Mouse (Mus musculus) adrenal gland, postnatal 25 days (tissue): ENCODE data around the gene E130218I03Rik. TPM values are rescaled to one million over a fixed set of nuclear protein-coding genes. Genes with fewer than 3 reads are reported as not detected.

Source experiments
- DNase-seq: peaks from one replicate; pipeline ENCODE4 v3.0.0; 2021; ENCODE audit warnings: mixed read lengths
- long read RNA-seq: library from polyadenylated mRNA; stranded (forward); transcript quantifications from one replicate; pipeline ENCODE4 v2.0.0, GENCODE M21; 2021
- total RNA-seq: library from RNA; stranded (reverse); gene quantifications from 2 replicates; pipeline ENCODE4 v1.2.3, GENCODE M21; 2021

The E130218I03Rik gene
- total RNA-seq: not detected in 2 replicates
- long read RNA-seq: 0 reads

DNA sequence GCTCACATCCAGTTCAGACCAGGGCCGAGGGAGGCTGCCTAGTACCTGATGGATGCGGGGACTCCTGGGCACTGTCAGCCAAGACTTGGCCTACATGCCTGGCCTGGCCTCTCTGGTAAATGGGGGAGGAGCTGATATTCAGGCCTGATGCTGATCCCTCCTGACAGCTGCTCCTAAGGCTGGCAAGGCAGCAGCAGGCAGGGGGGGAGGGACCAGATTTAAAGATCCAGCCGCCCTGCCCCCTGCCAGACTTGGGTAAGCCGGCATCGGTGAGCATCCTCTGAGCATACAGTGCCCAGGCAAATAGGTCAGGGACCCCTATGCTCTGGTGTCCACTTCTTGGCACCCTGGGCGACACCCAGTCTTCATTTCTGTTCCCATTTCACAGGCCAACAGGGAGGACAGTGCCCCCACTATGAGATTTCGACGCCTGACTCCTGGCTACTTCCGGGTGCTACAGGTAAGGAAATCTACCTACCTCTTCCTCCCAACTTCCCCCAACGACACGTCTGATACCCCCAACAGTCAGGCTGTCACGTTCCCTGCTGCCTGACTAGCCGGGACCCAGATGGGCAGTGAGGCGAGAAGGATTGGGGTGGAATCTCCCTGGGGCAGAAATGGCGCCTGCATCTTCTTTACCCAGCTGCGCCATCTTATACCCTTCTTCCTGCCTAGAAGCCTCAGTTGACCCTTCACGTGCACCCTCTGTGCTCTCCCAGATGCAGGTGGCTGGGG lies at the start of gene E130218I03Rik:
Gene E130218I03Rik (plus strand): TSS at position 147 of the 735 bp plus-strand sequence.
- DNase-seq: no peak

DNA sequence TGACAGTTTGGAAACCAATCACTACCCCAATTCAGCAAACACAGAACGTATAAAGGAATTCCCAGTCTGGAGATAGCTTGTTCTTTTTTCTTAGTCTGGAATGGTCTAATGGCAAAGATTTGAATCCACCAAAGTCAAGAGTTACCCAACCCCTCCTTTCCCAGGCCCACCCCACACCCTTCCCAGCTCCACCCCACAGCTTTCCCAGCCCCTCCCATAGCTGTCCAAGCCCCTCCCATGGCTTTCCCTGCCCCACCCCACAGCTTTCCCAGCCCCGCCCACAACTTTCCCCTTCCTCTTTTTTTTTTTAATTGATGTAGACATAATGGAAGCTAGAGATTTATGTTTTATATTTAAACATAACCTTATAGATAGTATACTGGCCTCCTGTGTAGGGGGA lies 44.1 kb upstream of the E130218I03Rik start:
- no peak for DNase-seq

DNA sequence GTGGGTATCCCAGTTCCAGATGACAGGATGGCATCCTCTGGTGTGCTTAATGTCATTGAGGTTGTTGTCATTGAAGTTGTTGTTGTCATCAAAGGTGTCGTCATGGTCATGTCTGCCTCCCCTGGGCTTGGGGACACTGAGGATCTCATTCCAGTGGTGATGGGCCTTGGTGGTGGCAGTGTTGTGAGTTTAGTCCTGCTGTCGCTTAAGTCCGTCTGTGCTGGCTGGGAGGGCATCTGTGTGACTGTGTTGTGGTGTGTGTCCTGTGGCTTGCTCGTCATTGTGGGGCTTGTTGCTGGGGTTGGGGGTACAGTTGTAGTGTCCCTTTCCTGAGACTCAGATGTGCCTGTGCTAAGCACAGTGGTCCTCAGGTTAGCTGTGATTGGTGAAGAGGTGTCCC lies 40.6 kb upstream of the E130218I03Rik start, which contains the start of gene Gm7534:
Gene Gm7534 (minus strand): TSS at position 101 of the 400 bp plus-strand sequence.
- no peak for DNase-seq

- no peak for DNase-seq
Observed at GRCm38 (mm10) chr4:134203340-134203896, 40.0 kb upstream of the E130218I03Rik start.

DNA sequence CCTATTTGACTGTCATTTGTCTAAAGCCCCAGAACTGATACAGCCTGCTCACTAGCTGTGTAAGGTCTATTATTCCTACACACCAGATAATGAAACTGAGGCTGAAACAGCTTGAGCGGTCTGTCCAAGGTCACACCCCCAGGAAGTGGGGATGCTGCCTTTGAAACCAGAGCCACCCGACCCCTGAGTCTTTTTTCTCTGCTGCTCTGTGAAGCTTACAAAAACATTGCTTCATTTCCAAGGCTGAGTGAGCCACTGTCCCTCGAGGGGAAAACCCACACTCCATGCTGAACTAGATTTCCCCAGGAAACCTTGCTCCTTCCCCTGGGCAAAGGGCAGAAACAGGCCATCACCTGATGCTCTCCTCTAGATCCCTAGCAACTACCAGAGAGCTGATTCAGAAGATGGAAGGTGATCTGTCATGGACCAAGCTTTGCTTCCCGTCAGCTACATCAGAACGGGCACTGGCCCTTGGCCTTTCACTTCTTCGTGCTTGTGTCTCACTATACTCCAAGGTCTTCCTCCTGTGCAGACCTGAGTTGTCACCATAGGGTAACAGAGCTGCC lies 36.9 kb upstream of the E130218I03Rik start:
- no peak for DNase-seq

DNA sequence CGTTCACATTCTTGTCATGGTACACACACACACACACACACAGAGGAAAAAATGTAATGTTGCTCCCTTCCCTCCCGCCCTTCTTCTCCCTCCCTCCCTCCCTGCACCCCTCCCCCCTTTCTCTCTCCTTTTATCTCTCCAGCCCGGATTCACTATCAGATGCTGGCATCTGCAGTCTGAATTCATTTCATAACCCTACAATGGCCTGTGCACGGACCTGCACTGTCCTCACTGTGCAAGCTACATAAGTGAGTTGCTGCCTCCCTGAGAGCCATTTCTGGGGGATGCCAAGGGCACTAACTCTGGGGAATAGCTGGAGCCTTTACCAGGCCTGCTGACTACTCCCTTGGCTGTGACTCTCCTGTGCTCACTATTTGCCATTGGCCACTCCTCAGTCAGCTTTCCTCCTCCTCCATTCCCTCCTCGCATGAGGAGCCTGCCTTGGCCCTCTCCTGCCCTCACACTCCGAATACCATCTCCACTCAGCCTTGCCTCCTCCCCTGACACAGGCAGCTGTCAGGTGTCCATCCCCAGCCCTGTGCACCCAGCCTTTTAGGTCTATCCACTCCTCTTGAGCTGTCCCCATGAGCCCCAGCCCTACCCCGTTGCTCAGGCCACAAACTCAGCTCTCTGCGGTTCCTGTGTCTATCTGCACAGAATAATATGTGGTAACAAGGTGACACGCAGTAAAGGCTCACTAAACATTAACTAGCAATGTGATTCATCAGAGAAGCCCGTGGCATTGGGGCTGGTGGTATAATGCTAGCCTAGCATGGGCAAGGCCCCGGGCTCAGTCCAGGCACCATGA lies 20.5 kb upstream of the E130218I03Rik start:
- DNase-seq: no peak

- DNase-seq: no peak
Observed at GRCm38 (mm10) chr4:134227194-134227593, 16.3 kb upstream of the E130218I03Rik start, which contains the start of gene Catsper4. Gene Catsper4, minus strand, starts transcription at chr4:134227383.

GRCm38 (mm10) chr4:134230431-134230830 lies 13.0 kb upstream of the E130218I03Rik start:
- no peak for DNase-seq

GRCm38 (mm10) chr4:134234876-134235275 lies 8.6 kb upstream of the E130218I03Rik start:
- DNase-seq: no peak

DNA sequence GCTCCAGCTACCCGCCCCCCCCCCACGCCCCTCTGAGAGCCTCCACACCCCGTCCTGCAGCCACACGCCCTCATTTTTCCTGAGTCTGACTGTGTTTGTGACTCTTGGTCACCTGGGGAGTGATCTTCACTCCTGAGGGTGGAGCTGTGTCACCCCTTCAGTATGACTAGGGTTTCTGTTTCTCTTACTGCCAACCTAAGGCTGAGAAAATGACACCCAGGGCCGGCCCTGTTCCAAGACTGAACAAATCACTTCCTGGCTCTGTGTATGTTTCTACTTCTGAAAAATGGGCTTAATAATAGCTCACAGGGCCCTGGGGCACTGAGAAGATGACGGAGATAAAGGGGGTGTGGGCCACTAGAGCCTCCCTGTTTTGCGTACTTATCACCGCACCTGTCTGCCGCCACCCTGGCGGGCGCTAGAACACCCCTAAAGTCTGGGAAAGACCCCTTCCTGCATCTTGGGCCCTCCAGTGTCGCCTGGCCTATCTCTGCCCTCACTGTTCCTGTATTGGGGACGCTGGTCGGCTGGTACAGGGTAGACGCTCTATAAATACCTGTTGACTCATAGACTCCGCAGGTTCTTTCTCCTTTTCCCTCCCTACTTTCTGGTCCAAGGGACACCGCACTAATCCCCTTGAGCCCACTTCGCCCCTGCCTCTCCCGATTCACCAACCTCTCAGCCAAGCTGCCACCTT lies 5.7 kb upstream of the E130218I03Rik start:
- no peak for DNase-seq

- DNase-seq: peak; percentile 93
Observed at GRCm38 (mm10) chr4:134238279-134238651, 5.2 kb upstream of the E130218I03Rik start, which contains the start of gene Cnksr1. Gene Cnksr1, minus strand, starts transcription at chr4:134238399.

DNA sequence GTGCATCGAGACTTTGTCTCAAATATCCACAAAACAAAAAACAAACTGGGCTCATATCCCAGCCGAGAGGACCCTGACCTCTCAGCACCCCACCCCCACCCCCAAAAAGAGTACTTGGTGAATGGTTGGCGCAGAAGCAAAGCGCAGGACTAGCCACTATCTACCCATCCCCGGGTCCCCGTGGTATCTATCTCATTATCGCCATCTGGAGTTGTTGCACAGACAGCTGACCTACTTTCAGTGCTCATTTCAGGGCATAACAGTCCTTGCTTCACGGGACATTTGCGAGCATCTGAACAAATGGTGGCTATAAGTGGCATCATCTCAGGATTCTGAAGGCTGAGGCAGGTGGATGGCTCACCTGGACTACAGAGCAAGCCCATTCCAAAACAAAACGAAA lies 4.8 kb upstream of the E130218I03Rik start:
- DNase-seq: no peak

GRCm38 (mm10) chr4:134245148-134245843 lies 1.8 kb downstream of the E130218I03Rik start, which contains the start of gene Zfp593:
Gene Zfp593, minus strand, starts transcription at chr4:134245592.
- peak; percentile 97 for DNase-seq

GRCm38 (mm10) chr4:134246256-134246655 lies 2.8 kb downstream of the E130218I03Rik start:
- no peak for DNase-seq

DNA sequence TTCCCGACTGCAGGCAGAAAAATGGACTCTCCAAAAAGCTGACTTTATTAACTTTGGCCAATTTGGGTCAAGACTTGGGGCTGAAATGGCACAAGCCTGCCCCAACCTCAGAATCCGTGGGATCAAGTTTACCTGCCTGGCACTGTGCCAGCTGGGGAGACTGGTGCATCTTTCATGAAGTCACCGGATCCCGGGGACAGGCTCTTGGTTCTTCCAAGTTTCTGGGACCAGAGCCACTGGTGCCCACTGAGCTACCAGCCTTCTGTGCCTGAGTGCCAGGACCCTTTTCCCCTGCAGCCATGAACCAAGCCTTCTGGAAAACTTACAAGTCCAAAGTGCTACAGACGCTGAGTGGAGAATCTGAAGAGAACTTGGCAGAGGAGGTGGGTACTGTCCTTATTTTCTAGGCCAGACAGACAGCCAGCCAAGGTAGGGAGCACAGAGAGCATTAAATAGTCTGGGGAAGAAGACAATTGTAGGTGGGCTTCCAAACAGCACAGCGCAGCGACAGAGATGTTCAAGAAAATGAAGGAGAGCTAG lies 3.3 kb downstream of the E130218I03Rik start, which contains the start of gene Gm30191:
Gene Gm30191 (plus strand): TSS at position 217 of the 540 bp plus-strand sequence.
- no peak for DNase-seq

- peak; percentile 78 for DNase-seq
Observed at GRCm38 (mm10) chr4:134249651-134250050, 6.2 kb downstream of the E130218I03Rik start.

DNA sequence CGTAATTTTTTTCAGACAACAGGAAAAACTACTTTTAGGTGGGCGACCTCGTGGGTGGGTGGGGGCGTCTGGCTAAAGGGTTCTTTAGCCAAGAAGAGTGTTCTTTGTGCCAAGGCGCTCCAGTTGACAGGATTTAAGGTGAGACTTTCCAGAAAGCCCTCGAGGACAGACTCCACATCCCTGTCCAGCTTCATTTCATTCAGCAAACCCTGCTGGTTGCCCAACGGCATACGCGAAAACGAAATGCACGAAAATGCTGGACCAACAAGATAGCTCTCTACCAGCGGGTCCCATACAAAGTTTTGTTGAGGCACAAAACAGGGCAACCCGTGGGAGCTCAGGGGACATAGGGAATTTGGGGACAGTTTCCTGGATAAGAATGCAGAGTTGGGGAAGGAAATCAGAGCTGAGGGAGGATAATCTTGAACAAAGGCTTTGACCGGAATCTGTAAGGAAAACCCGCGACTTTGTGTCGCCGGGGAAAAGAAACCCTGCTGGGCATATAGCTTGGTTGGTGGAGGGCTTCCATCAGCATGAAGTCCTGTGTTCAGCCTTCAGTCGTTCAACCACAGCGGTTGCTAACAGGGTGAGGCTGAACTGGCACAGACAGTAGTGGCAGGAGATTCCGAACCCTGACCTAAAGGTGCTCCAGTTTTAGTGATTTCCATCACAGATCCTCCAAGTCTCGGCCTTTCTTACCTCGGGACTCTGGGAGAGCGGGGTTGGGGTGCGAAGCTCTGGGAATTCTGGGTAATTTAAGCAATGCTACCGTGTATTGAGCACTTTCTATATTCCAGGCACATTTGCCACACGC lies 6.9 kb downstream of the E130218I03Rik start:
- no peak for DNase-seq

GRCm38 (mm10) chr4:134250930-134251240 lies 7.4 kb downstream of the E130218I03Rik start:
- no peak for DNase-seq

- peak; percentile 45 for DNase-seq
Observed at GRCm38 (mm10) chr4:134251241-134252130, 8.0 kb downstream of the E130218I03Rik start.
